Mouse (Mus musculus) MEL (cell line): ENCODE results near the gene Khnyn. TPM values are rescaled to one million over a fixed set of nuclear protein-coding genes. Genes with fewer than 3 reads are reported as not detected.
A peak's percentile ranks its signal among the peaks of the same experiment; 100 is the strongest.

Experiments
- DNase-seq: peaks from one replicate; pipeline ENCODE4 v3.0.0; 2011; ENCODE audit warnings: low read depth, low spot score
- H3K27ac ChIP-seq: 2 replicates; pipeline ENCODE4 v1.5.1; 2012; ENCODE audit warnings: low read depth, mild to moderate bottlenecking, control low read depth, low read length, moderate library complexity; ENCODE audit not compliant: control insufficient read depth
- H3K27me3 ChIP-seq, 2 experiments: fragments of 150-350 bp in 1 of 2; sonication (generic) in 1 of 2; 2 replicates each; pipeline ENCODE4 v1.6.1; 2012; ENCODE audit warnings: low read length in 2 of 2, mild to moderate bottlenecking in 2 of 2, improper control_type of control experiment in 1 of 2, moderate library complexity in 1 of 2; ENCODE audit not compliant: insufficient read depth in 2 of 2, control insufficient read depth in 1 of 2
- H3K36me3 ChIP-seq, 2 experiments: 2 replicates each; pipeline ENCODE4 v1.6.1; 2012 to 2014; ENCODE audit warnings: low read length in 2 of 2, improper control_type of control experiment in 1 of 2, inconsistent platforms in 1 of 2, mild to moderate bottlenecking in 1 of 2; ENCODE audit not compliant: insufficient read depth in 2 of 2, control insufficient read depth in 1 of 2
- H3K4me1 ChIP-seq, 2 experiments: fragments of 150-350 bp in 1 of 2; sonication (generic) in 1 of 2; 2 replicates each; pipeline ENCODE4 v1.6.1; 2012; ENCODE audit warnings: low read length in 2 of 2, improper control_type of control experiment in 1 of 2, mild to moderate bottlenecking in 1 of 2; ENCODE audit not compliant: insufficient read depth in 2 of 2, control insufficient read depth in 1 of 2
- H3K4me3 ChIP-seq, 2 experiments: fragments of 150-350 bp in 1 of 2; sonication (generic) in 1 of 2; 2 replicates each; pipeline ENCODE4 v1.5.1; 2012; ENCODE audit warnings: low read depth in 2 of 2, low read length in 2 of 2, mild to moderate bottlenecking in 2 of 2, moderate library complexity in 2 of 2, control low read depth in 1 of 2, improper control_type of control experiment in 1 of 2; ENCODE audit not compliant: control insufficient read depth in 1 of 2, insufficient read depth in 1 of 2
- H3K79me2 ChIP-seq: 2 replicates; pipeline ENCODE4 v1.6.1; 2012; ENCODE audit warnings: mild to moderate bottlenecking, low read length, moderate library complexity; ENCODE audit not compliant: control insufficient read depth, poor library complexity, insufficient read depth
- H3K9ac ChIP-seq: 2 replicates; pipeline ENCODE4 v1.6.1; 2012; ENCODE audit warnings: low read depth, mild to moderate bottlenecking, control low read depth, low read length, moderate library complexity; ENCODE audit not compliant: control insufficient read depth, poor library complexity, severe bottlenecking
- H3K9me3 ChIP-seq: fragments of 150-350 bp; sonication (generic); replicated peaks from 2 replicates; pipeline ENCODE4 v1.6.1; 2012; ENCODE audit warnings: mild to moderate bottlenecking, low read length, improper control_type of control experiment, moderate library complexity; ENCODE audit not compliant: insufficient read depth
- EP300 ChIP-seq, 2 experiments: IDR thresholded peaks; 2 replicates each; pipeline ENCODE4 v1.6.1; 2011; ENCODE audit warnings: improper control_type of control experiment in 2 of 2, low read length in 2 of 2, low read depth in 1 of 2, mild to moderate bottlenecking in 1 of 2
- ETS1 ChIP-seq: IDR thresholded peaks from 2 replicates; pipeline ENCODE4 v1.6.1; 2012; ENCODE audit warnings: low read depth, mild to moderate bottlenecking, inconsistent platforms, low read length, improper control_type of control experiment, moderate library complexity
- GABPA ChIP-seq: IDR thresholded peaks from 2 replicates; pipeline ENCODE4 v1.6.1; 2012; ENCODE audit warnings: low read depth, mild to moderate bottlenecking, inconsistent platforms, low read length, improper control_type of control experiment, moderate library complexity
- GATA1 ChIP-seq: IDR thresholded peaks from 2 replicates; pipeline ENCODE4 v1.6.1; 2011; ENCODE audit warnings: low read depth, low read length, improper control_type of control experiment
- HCFC1 ChIP-seq: IDR thresholded peaks from 2 replicates; pipeline ENCODE4 v1.6.1; 2012; ENCODE audit warnings: low read depth, mild to moderate bottlenecking, inconsistent platforms, low read length, improper control_type of control experiment, moderate library complexity
- JUND ChIP-seq: IDR thresholded peaks from 2 replicates; pipeline ENCODE4 v1.6.1; 2011; ENCODE audit warnings: low read depth, mild to moderate bottlenecking, improper control_type of control experiment, low read length
- MAZ ChIP-seq: IDR thresholded peaks from 2 replicates; pipeline ENCODE4 v1.6.1; 2012; ENCODE audit warnings: low read depth, mild to moderate bottlenecking, inconsistent platforms, low read length, improper control_type of control experiment
- MEF2A ChIP-seq: IDR thresholded peaks from 2 replicates; pipeline ENCODE4 v1.6.1; 2014; ENCODE audit warnings: low read depth, mild to moderate bottlenecking, inconsistent platforms, low read length, improper control_type of control experiment; ENCODE audit not compliant: poor library complexity, insufficient replicate concordance, severe bottlenecking; ENCODE audit errors: extremely low read depth
- MYC ChIP-seq: IDR thresholded peaks from 2 replicates; pipeline ENCODE4 v1.6.1; 2011; ENCODE audit warnings: low read depth, mild to moderate bottlenecking, low read length, improper control_type of control experiment, moderate library complexity
- NRF1 ChIP-seq: IDR thresholded peaks from 2 replicates; pipeline ENCODE4 v1.6.1; 2014; ENCODE audit warnings: low read depth, mild to moderate bottlenecking, inconsistent platforms, low read length, improper control_type of control experiment, moderate library complexity; ENCODE audit not compliant: poor library complexity, insufficient read depth, severe bottlenecking
- POLR2A ChIP-seq, 2 experiments: IDR thresholded peaks; 2 replicates each; pipeline ENCODE4 v1.6.1; 2011 to 2012; ENCODE audit warnings: low read length in 2 of 2, mild to moderate bottlenecking in 2 of 2, control low read depth in 1 of 2, improper control_type of control experiment in 1 of 2, low read depth in 1 of 2, moderate library complexity in 1 of 2; ENCODE audit not compliant: control insufficient read depth in 1 of 2, insufficient read depth in 1 of 2, poor library complexity in 1 of 2
- POLR2AphosphoS2 ChIP-seq: IDR thresholded peaks from 2 replicates; pipeline ENCODE4 v1.6.1; 2011; ENCODE audit warnings: low read length, improper control_type of control experiment
- SIN3A ChIP-seq: IDR thresholded peaks from 2 replicates; pipeline ENCODE4 v1.6.1; 2012; ENCODE audit warnings: low read length, improper control_type of control experiment, inconsistent platforms
- SMC3 ChIP-seq: IDR thresholded peaks from 2 replicates; pipeline ENCODE4 v1.6.1; 2011; ENCODE audit warnings: low read depth, low read length, improper control_type of control experiment
- UBTF ChIP-seq: IDR thresholded peaks from 2 replicates; pipeline ENCODE4 v1.6.1; 2012; ENCODE audit warnings: low read depth, mild to moderate bottlenecking, inconsistent platforms, low read length, improper control_type of control experiment, moderate library complexity, borderline replicate concordance; ENCODE audit not compliant: insufficient read depth
- USF2 ChIP-seq, 2 experiments: IDR thresholded peaks; 2 replicates each; pipeline ENCODE4 v1.6.1; 2011 to 2012; ENCODE audit warnings: improper control_type of control experiment in 2 of 2, low read length in 2 of 2, borderline replicate concordance in 1 of 2, inconsistent platforms in 1 of 2, low read depth in 1 of 2, mild to moderate bottlenecking in 1 of 2; ENCODE audit not compliant: insufficient read depth in 1 of 2
- ZMIZ1 ChIP-seq: IDR thresholded peaks from 2 replicates; pipeline ENCODE4 v1.6.1; 2012; ENCODE audit warnings: low read depth, mild to moderate bottlenecking, inconsistent platforms, low read length, improper control_type of control experiment, moderate library complexity
- polyA plus RNA-seq, 2 experiments: library from polyadenylated mRNA; stranded (reverse) in 1 of 2; unstranded in 1 of 2; fragments of >175 nt in 1 of 2; fragments of >200 nt in 1 of 2; gene quantifications; 2 replicates each; pipeline versions ENCODE4 v1.2.1 to v1.2.4; 2012; ENCODE audit warnings: low replicate concordance in 2 of 2, low read depth in 1 of 2; ENCODE audit not compliant: insufficient read length in 2 of 2, insufficient read depth in 1 of 2, missing spikeins in 1 of 2
- total RNA-seq: library from RNA; depleted of rRNA; stranded (reverse); fragments of 300-350 nt; gene quantifications from 2 replicates; pipeline ENCODE4 v1.2.3, GENCODE M21; 2012

The Khnyn gene
- total and polyA plus RNA-seq, 3 experiments, result 5.2 to 13.3 TPM; not detected in 1

- H3K9me3 ChIP-seq, result no peaks in the 10 kb centered on the region
- peaks cover 0 to 10% of the 10 kb centered on the region in 2 experiments; a peak in 2 of 4 replicates for H3K36me3 ChIP-seq
- H3K27ac ChIP-seq, result no peak overlapping the region
- peaks cover 4 to 29% of the 10 kb centered on the region in 2 experiments for H3K4me1 ChIP-seq
- no peak for DNase-seq
- H3K4me3 ChIP-seq, result no peak overlapping the region
- no peak for TF ChIP-seq NRF1
- no peak for TF ChIP-seq GATA1
- TF ChIP-seq JUND, result no peak
- TF ChIP-seq ZMIZ1, result no peak
- no peak for TF ChIP-seq HCFC1
- TF ChIP-seq SMC3, result no peak
- no peak overlapping the region for H3K9ac ChIP-seq
- no peaks in the 10 kb centered on the region for H3K27me3 ChIP-seq
- H3K79me2 ChIP-seq, result peaks cover 4% of the 10 kb centered on the region
Measured at GRCm38 (mm10) chr14:55883663-55884062, 1.1 kb upstream of the Khnyn start.

- Histone ChIP-seq H3K4me1 (peaks cover 4 to 29% of the 10 kb centered on the region in 2 experiments), H3K79me2 (peaks cover 4% of the 10 kb centered on the region), H3K9ac (peak within 1 kb of the TSS; percentile 68), H3K27me3 (no peaks in the 10 kb centered on the region), H3K27ac (peak within 1 kb of the TSS; percentile 66), H3K9me3 (no peaks in the 10 kb centered on the region), H3K36me3 (peaks cover 0 to 10% of the 10 kb centered on the region in 2 experiments; a peak in 3 of 4 replicates), H3K4me3 (peak within 1 kb of the TSS; percentile 63 to 90)
- TF ChIP-seq SIN3A, result no peak
- no peak for TF ChIP-seq UBTF
- no peak for TF ChIP-seq USF2 (IDR thresholded peaks at IDR 0.05; ENCODE audit: borderline replicate concordance in 1 of 2, insufficient read depth in 1 of 2, low read depth in 1 of 2, low read length in 2 of 2)
- TF ChIP-seq MEF2A, result no peak
- TF ChIP-seq POLR2A (IDR thresholded peaks at IDR 0.05; ENCODE audit: control insufficient read depth in 1 of 2, insufficient read depth in 1 of 2, low read depth in 1 of 2, low read length in 2 of 2, poor library complexity in 1 of 2), result no peak
- TF ChIP-seq EP300 (IDR thresholded peaks at IDR 0.05; ENCODE audit: low read depth in 1 of 2, low read length in 2 of 2), result no peak
- no peak for TF ChIP-seq POLR2AphosphoS2
- TF ChIP-seq GABPA, result no peak
- no peak for TF ChIP-seq MYC
- TF ChIP-seq MAZ, result no peak
- TF ChIP-seq ETS1, result no peak
- peak; percentile 74 for DNase-seq
Measured at GRCm38 (mm10) chr14:55884166-55884565, 581 bp upstream of the Khnyn start, which contains the start of gene Cbln3. Gene Cbln3 (minus strand): TSS chr14:55884392.
